Mouse (Mus musculus): ENCODE measurements around the gene Fhl5.

DNA sequence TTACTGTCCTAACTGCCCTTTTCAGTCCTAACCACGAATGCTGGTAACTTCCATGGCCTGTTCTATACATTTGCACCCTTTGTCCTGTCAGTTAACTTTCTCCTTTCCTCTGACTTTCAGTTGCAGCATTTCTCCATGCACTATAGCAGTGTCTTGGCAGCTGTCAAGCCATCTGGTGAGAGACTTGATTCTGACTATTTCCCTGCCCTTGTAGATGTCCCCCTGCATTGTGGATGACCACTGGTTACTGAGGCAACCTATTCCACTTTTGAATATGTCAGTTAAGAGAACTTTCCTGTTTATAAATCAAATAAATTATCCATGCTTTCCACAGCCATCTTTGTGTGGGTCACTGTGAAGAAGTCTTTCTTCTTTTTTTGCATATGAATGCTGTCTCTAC, 45.4 kb downstream of the Fhl5 start:
- no peak for TF ChIP-seq CTCF (IDR thresholded peaks at IDR 0.05)
- TF ChIP-seq EP300 (IDR thresholded peaks at IDR 0.05) = no peak
